Mouse (Mus musculus): ENCODE measurements around the gene Smim13.

GRCm38 (mm10) chr13:41293595-41293994, 44.0 kb downstream of the Smim13 start:
- no peak for TF ChIP-seq CTCF (IDR thresholded peaks at IDR 0.05; ENCODE audit: borderline replicate concordance, control insufficient read depth, extremely low read depth, insufficient read depth, low read length, poor library complexity)
- TF ChIP-seq POLR2A (IDR thresholded peaks at IDR 0.05; ENCODE audit: control insufficient read depth, extremely low read depth, insufficient read depth, low read length, poor library complexity) = no peak
